Mouse (Mus musculus) lung, embryonic 14.5 days (tissue): ENCODE measurements around the gene Akap14. TPM values are rescaled to one million over a fixed set of nuclear protein-coding genes. Genes with fewer than 3 reads are reported as not detected.
"Not testable (repeated sequence)": the region's sequence is repeated elsewhere in the genome, so short reads cannot be mapped to it uniquely, and the experiment has no call there.

Experiments used
- ATAC-seq: fragments of 200-750 bp; cut with Nextera tagmentation; 2 replicates; pipeline ENCODE4 v1.8.0; 2017; ENCODE audit warnings: mild to moderate bottlenecking, moderate TSS enrichment, moderate library complexity; ENCODE audit not compliant: insufficient read depth
- DNase-seq: peaks from one replicate; pipeline ENCODE4 v3.0.0-alpha.2; 2015
- H3K27ac ChIP-seq: fragments of 300-500 bp; sonication (generic); 2 replicates; pipeline ENCODE4 v1.5.1; 2014; ENCODE audit warnings: low read depth, mild to moderate bottlenecking, moderate library complexity
- H3K27me3 ChIP-seq: fragments of 300-500 bp; sonication (generic); 2 replicates; pipeline ENCODE4 v1.6.1; 2014; ENCODE audit warnings: low read length, control low read depth; ENCODE audit not compliant: insufficient read depth
- H3K36me3 ChIP-seq: fragments of 300-500 bp; sonication (generic); 2 replicates; pipeline ENCODE4 v1.6.1; 2014; ENCODE audit warnings: control low read depth; ENCODE audit not compliant: insufficient read depth
- H3K4me1 ChIP-seq: fragments of 300-500 bp; sonication (generic); 2 replicates; pipeline ENCODE4 v1.6.1; 2014; ENCODE audit warnings: antibody characterized with exemption, control low read depth; ENCODE audit not compliant: insufficient read depth
- H3K4me2 ChIP-seq: fragments of 300-500 bp; sonication (generic); 2 replicates; pipeline ENCODE4 v1.6.1; 2014; ENCODE audit warnings: mild to moderate bottlenecking
- H3K4me3 ChIP-seq: fragments of 300-500 bp; sonication (generic); 2 replicates; pipeline ENCODE4 v1.5.1; 2014; ENCODE audit warnings: low read depth, low read length
- H3K9ac ChIP-seq: fragments of 300-500 bp; sonication (generic); 2 replicates; pipeline ENCODE4 v1.6.1; 2014
- H3K9me3 ChIP-seq: fragments of 300-500 bp; sonication (generic); 2 replicates; pipeline ENCODE4 v1.6.1; 2016; ENCODE audit warnings: low read depth, low read length, control low read depth
- CTCF ChIP-seq: IDR thresholded peaks from 2 replicates; pipeline ENCODE4 v1.5.1; 2016; ENCODE audit warnings: antibody characterized with exemption, low read depth
- WGBS: fragments of 180-500 bp; shearing (Covaris S2); extraction: QIAGEN DNeasy Blood & Tissue Kit; methylation state at CpG from one replicate; pipeline ENCODE4 v1.1.7; 2014; 5-methylcytosine and 5-hydroxymethylcytosine counted together
- polyA plus RNA-seq: library from polyadenylated mRNA; unstranded; fragments of >200 nt; fragmentation: Nextera tagmentation; extraction: Ambion mirVana; gene quantifications from 2 replicates; pipeline ENCODE4 v1.2.1, GENCODE M21; 2014

Akap14 gene
- polyA plus RNA-seq, 1 experiment from 2014 or later, result 0.09 TPM

- no peak overlapping the region for H3K4me3 ChIP-seq
- ATAC-seq (no peak), DNase-seq (peak; percentile 78)
- no peaks in the 10 kb centered on the region for H3K9me3 ChIP-seq
- peak; percentile 63 for TF ChIP-seq CTCF
- no peaks in the 10 kb centered on the region for H3K36me3 ChIP-seq
- no peaks in the 10 kb centered on the region for H3K27me3 ChIP-seq
- WGBS, result 39% methylated on average over 3 of the region's 3 CpGs
- no peak overlapping the region for H3K27ac ChIP-seq
- no peaks in the 10 kb centered on the region for H3K4me1 ChIP-seq
- H3K4me2 ChIP-seq, result no peak overlapping the region
- H3K9ac ChIP-seq, result no peak overlapping the region
Measured at GRCm38 (mm10) chrX:37167085-37167484, 1.6 kb downstream of the Akap14 start.

DNA sequence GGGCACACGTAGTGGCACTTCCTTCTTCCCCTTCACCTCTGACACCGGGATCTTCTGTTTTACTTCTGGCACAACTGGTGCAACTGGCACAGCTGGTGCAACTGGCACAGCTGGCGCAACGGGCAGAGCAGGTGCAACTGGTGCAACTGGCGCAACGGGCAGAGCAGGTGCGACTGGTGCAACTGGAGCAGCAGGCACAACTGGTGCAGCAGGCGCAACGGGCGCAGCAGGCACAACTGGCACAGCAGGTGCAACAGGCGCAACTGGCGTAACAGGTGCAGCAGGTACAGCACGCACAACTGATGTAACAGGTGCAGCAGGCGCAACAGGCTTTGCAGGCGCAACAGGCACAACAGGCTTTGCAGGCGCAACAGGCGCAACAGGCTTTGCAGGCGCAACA, 5.5 kb downstream of the Akap14 start:
- Histone ChIP-seq H3K4me2 (no peak overlapping the region), H3K9ac (no peak overlapping the region), H3K9me3 (no peaks in the 10 kb centered on the region), H3K4me1 (no peaks in the 10 kb centered on the region), H3K27me3 (no peaks in the 10 kb centered on the region), H3K27ac (no peak overlapping the region), H3K36me3 (no peaks in the 10 kb centered on the region), H3K4me3 (no peak overlapping the region)
- no peak for DNase-seq
- no peak for TF ChIP-seq CTCF
- WGBS, result 68% methylated on average over 18 of the region's 18 CpGs
- no peak for ATAC-seq

DNA sequence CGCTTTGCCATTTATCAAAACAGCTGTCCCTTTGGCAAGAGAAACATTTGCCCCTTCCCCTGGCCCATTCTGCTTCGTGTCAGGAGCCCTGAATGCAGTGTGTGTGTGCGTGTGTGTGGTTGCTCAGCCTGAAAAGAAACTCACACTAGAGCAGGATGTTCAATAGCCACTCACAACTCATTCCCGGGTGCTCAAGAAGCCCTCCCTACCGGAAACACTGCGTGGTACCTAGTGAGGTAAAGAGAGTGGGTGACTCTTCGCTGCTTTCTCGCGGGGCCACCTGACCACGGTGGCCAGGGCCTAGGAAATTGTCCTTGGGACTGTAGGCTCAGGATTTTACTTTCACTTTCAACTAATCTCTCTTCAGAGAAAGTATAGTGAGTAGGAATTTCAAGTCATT, 7.5 kb downstream of the Akap14 start:
- H3K4me3 ChIP-seq, result no peak overlapping the region
- H3K9me3 ChIP-seq, result no peaks in the 10 kb centered on the region
- ATAC-seq (no peak), DNase-seq (no peak)
- WGBS, result 72% methylated on average over 10 of the region's 10 CpGs
- no peak overlapping the region for H3K4me2 ChIP-seq
- no peaks in the 10 kb centered on the region for H3K27me3 ChIP-seq
- no peaks in the 10 kb centered on the region for H3K4me1 ChIP-seq
- TF ChIP-seq CTCF, result no peak
- H3K27ac ChIP-seq, result no peak overlapping the region
- no peak overlapping the region for H3K9ac ChIP-seq
- no peaks in the 10 kb centered on the region for H3K36me3 ChIP-seq

- no peak overlapping the region for H3K27ac ChIP-seq
Measured at GRCm38 (mm10) chrX:37157839-37158238, 10.8 kb downstream of the Akap14 start.

DNA sequence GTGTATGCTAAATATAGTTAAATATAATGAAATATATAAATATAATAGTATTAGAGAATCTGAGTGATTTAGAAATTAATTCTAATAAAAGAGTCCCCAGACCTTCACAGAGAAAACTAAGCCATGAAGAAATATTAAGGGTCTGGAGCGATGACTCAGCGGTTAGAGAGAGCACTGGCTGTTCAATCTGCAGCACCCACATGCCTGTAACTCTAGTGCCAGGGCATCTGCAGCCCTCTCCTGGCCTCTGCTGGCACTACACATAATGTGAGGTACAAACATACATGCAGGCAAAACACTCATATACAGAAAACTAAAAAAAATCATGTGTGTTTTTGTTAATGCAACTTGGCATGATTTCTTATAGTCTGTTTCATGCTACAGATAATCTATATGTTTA, 23.7 kb downstream of the Akap14 start:
- Histone ChIP-seq H3K9ac (no peak overlapping the region), H3K27me3 (no peaks in the 10 kb centered on the region), H3K27ac (no peak overlapping the region), H3K9me3 (no peaks in the 10 kb centered on the region), H3K4me1 (no peaks in the 10 kb centered on the region), H3K4me3 (no peak overlapping the region), H3K4me2 (no peak overlapping the region), H3K36me3 (0 out of 2 replicates have a peak, but pooled peaks cover 7% of the 10 kb centered on the region)
- TF ChIP-seq CTCF, result peak; percentile 36
- 96% methylated on average over 2 of the region's 2 CpGs for WGBS
- peak; percentile 37 for DNase-seq
- ATAC-seq, result no peak

More at GRCm38 (mm10) chrX:37157839-37158238, 10.8 kb downstream of the Akap14 start:
- Histone ChIP-seq H3K4me3 (no peak overlapping the region), H3K4me2 (no peak overlapping the region), H3K27me3 (no peaks in the 10 kb centered on the region), H3K9me3 (no peaks in the 10 kb centered on the region), H3K9ac (no peak overlapping the region), H3K4me1 (no peaks in the 10 kb centered on the region), H3K36me3 (no peaks in the 10 kb centered on the region)
- WGBS, result 56% methylated on average over 4 of the region's 4 CpGs
- ATAC-seq (no peak), DNase-seq (peak; percentile 24)
- peak; percentile 36; the same call in 1 of the 2 replicates for TF ChIP-seq CTCF

DNA sequence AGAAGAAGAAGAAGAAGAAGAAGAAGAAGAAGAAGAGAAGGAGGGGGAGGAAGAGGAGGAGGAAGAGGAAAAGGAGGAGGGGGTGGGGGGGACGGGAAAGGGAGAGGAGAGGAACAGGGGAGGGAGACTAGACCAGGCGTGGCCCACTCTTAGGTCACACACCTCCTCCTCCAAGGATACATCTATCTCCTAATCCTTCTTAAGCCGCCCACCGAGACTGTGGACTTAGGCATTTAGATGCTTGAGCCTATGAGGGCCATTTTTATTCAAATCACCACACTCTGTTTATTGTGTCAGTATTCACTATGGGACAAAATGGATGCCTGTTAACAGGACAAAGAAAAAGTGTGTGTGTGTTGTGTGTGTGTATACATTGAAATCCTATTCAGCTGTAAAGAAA, 24.1 kb downstream of the Akap14 start:
- not testable (repeated sequence) for H3K4me2 ChIP-seq, H3K9me3 ChIP-seq, H3K36me3 ChIP-seq, ATAC-seq, H3K4me1 ChIP-seq, H3K9ac ChIP-seq, H3K4me3 ChIP-seq, DNase-seq, H3K27ac ChIP-seq, H3K27me3 ChIP-seq
- 88% methylated on average over 1 of the region's 4 CpGs for WGBS

- H3K36me3 ChIP-seq, result peaks cover 19% of the 10 kb centered on the region; the same call in 1 of the 2 replicates
- no peak overlapping the region for H3K4me2 ChIP-seq
- H3K4me3 ChIP-seq, result no peak overlapping the region
- no peak overlapping the region for H3K27ac ChIP-seq
- no peaks in the 10 kb centered on the region for H3K4me1 ChIP-seq
- no peak for TF ChIP-seq CTCF
- no peak overlapping the region for H3K9ac ChIP-seq
- ATAC-seq (no peak), DNase-seq (no peak)
- H3K9me3 ChIP-seq, result no peaks in the 10 kb centered on the region
- WGBS, result 73% methylated on average over 3 of the region's 3 CpGs
- H3K27me3 ChIP-seq, result no peaks in the 10 kb centered on the region
Measured at GRCm38 (mm10) chrX:37141732-37142131, 26.9 kb downstream of the Akap14 start.
